Mouse (Mus musculus) C2C12 (cell line): ENCODE results near the gene Mkln1.

ENCODE experiments used
- CEBPB ChIP-seq: IDR thresholded peaks from one replicate; pipeline ENCODE4 v1.6.1; 2011; ENCODE audit warnings: low read depth, mild to moderate bottlenecking, control low read depth, moderate library complexity
- CTCF ChIP-seq: IDR thresholded peaks from one replicate; pipeline ENCODE4 v1.5.1; 2011; ENCODE audit not compliant: control insufficient read depth, insufficient read depth, insufficient read length
- MAX ChIP-seq: IDR thresholded peaks from one replicate; pipeline ENCODE4 v1.6.1; 2011; ENCODE audit warnings: mild to moderate bottlenecking, control low read depth
- USF1 ChIP-seq: IDR thresholded peaks from one replicate; pipeline ENCODE4 v1.6.1; 2011; ENCODE audit warnings: low read depth, mild to moderate bottlenecking, control low read depth, moderate library complexity

- no peak for TF ChIP-seq CTCF
- TF ChIP-seq USF1, result no peak
- TF ChIP-seq CEBPB, result no peak
- no peak for TF ChIP-seq MAX
These were observed 165.0 kb downstream of the Mkln1 start, which contains the start of gene Podxl for GRCm38 (mm10) chr6:31563235-31564181.
